Mouse (Mus musculus) retina, postnatal 7 days (tissue): ENCODE measurements around the gene Znrf2.
"Not testable (repeated sequence)": the region's sequence is repeated elsewhere in the genome, so short reads cannot be mapped to it uniquely, and the experiment has no call there.

Source experiments
- DNase-seq: peaks from one replicate; pipeline ENCODE4 v3.0.0-alpha.2; 2012; ENCODE audit warnings: low read depth, low spot score

The Znrf2 gene

DNA sequence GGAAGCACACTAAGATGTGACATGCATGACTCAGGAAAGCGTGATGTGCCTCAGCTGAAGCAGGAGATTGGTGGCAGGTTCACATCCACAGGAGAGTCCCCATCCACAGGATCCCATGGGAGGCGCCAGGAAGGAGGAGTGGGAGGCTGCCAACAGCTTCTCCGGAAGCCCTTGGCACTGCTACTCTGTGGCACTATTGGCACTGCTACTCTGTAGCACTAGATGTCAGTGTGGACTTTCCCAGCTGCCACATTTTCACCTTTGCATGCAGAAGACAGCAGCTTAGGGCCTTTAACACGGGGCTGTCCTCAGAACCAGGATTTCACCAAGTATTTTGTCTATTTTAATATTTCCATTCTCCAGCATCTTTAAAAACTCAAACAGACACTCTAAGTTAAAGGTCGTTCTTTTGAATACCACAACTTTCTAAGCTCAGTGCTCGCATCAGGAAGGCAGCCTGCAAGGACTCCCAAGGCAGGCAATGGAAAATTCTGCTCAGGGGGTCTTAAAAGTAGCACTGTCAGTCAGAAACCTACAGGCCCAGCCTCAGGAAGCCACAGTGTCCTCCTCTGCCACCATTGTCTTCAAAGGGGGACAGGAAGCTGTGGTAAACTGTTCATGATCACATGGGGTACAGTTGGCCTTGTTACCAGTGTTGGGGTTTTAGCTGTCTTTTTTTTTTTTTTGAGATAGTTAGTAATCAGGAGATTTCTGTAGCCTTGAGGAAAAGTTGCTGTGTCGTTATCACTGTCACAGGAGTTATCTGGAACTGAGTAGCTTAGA is 7.0 kb upstream of the Znrf2 start:
- DNase-seq = peak; percentile 20

- no peak for DNase-seq
Observed at GRCm38 (mm10) chr6:54810314-54810646, 6.4 kb upstream of the Znrf2 start.

GRCm38 (mm10) chr6:54811546-54812250 is 5.0 kb upstream of the Znrf2 start:
- no peak for DNase-seq

GRCm38 (mm10) chr6:54812276-54812675 is 4.4 kb upstream of the Znrf2 start:
- no peak for DNase-seq

- DNase-seq = no peak
Observed at GRCm38 (mm10) chr6:54815428-54816130, 1.1 kb upstream of the Znrf2 start.

DNA sequence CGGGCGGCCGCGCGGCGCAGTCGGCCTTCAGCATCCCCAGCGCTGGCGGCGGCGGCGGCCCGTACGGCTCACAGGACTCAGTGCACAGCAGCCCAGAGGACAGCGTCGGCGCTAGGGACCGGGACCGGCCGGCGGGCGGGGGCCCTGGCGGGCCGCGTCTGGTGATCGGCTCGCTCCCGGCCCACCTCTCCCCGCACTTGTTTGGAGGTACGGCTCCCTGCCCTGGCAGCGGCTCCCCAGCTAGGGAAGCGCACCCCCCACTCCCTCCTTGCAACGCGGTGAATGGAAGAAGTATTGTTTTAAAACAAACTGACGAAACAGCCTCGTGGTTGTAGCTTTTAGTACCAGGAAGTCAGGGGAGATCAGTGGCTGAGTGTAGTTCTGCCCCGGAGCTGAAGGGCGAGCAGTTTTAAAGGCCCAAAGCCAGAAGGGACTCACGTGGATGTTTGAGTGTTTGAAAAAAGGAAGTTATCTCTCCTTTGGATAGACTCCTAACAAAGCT is 601 bp downstream of the Znrf2 start:
- DNase-seq = peak; percentile 21

DNA sequence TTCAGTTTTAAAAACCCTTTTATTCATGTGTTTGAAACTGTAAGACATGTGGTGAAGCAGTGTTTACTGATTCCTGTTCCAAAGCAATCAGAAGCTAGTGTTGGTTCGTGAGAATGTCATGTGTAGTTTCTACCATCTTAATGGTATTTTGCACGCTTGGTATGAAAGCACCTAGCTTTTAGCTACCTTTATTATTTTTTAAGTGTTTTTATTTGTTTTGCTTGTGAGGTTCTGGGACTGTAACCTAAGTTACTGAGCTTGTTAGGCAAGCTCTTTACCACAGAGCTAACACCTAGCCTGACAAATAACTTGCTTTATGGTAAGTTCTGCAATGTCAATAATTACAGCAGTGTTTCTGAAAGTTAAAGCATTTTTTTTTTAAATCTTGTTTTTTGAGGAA is 1.7 kb downstream of the Znrf2 start:
- no peak for DNase-seq

DNA sequence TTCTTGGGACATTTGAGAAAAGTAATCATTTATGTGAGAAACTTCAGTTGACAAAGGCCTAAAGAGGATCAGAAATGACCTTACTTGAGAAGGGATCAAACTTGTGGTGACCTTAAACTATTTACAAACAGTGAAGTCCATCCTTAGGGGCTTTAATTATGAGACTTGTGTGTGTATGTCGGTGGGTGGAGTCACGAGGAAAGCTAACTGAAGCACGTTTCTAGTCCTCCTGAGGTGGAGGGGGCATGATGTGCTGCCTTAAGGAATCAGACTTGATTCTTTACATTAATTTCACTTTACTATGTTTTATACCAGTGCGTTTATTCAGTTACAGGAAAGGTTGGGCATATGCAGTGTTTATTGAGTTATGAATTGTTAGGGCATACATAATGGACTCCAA is 2.6 kb downstream of the Znrf2 start:
- no peak for DNase-seq

- DNase-seq = no peak
Observed at GRCm38 (mm10) chr6:54819746-54820145, 3.0 kb downstream of the Znrf2 start.

- no peak for DNase-seq
Observed at GRCm38 (mm10) chr6:54822348-54822747, 5.6 kb downstream of the Znrf2 start.

GRCm38 (mm10) chr6:54824561-54824960 is 7.8 kb downstream of the Znrf2 start:
- DNase-seq = not testable (repeated sequence)

- DNase-seq = no peak
Observed at GRCm38 (mm10) chr6:54827481-54827880, 10.8 kb downstream of the Znrf2 start.

DNA sequence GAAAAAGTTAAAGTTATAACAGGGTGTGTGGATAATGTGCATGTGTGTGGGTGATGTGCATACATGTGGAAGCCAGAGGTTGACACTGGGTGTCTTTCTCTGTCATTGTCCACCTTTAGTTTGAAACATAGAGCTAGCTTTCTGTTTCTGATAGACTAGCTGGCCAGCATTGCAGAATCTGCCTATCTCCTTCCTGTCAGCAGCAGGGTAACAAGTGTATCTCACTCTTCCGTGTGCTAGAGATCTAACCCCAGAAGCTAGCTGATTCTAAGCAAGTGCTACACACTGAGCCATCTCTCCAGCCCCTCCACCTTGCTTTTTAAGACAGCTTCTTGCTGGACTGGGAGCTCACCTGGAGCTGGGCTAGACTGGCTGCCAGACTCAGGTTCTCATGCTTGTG is 11.6 kb downstream of the Znrf2 start:
- DNase-seq = no peak

DNA sequence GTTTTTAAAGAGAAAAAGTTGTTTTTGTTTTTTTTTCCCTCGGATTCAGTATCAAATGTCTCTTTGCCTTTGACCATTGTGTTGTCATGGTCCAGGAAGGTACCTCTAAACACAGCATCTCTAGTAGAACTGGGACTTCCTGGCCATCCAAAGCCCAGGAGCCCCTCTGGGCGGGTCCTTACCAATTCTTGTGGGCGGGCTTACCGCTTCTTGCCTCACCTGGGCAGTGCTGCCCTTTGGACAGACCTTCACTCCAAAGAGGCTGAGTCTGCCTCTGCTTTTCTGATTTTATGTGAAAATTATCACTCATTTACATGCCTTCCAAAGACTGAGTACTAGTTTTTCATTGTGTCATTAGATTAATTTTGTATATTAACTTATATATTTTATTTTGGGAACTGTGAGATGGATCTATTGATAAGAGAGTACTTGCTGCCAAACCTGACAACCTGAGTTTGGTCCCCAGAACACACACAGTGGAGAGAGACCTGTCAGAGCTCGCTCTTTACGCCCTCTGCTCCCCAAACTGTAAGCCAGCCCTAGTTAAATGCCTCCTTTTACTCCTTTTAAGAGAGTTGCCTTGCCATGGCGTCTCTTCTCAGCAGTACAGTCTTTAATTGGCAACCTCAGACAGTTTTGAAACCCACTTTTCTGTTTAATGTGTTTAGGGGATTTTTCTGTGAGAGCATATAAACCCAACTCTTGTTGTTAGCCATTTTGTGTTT is 13.5 kb downstream of the Znrf2 start:
- no peak for DNase-seq

DNA sequence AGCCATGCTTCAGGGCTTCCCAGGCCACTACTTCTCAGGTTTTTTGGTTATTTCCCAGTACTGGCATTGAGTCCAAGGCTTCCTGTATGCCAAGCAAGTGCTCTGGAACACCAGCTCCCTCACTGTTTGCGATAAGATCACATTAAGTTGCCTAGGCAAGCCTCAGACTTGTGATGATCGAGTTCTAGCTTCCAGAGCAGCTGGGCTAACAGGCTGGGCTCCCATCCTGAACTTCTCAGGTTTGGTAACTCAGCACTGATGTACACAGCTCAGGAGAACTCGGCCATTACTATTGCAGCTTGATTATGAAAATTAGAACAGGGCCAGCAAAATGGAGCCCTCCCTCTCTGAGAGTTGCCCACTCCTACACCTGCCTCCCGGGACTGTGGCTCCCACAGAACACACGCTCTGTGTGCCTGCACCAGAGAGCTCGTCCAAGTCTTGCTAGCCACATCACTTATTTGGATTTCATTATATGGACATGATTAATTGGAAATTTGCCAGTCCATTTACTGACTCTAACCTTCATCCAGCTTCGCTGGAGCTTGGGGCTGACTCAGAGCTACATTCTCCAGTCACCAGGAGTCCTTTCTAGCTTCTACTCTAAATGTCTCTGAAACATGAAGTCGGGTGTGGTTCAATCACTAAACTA is 14.5 kb downstream of the Znrf2 start:
- no peak for DNase-seq

GRCm38 (mm10) chr6:54833427-54833826 is 16.7 kb downstream of the Znrf2 start:
- no peak for DNase-seq

GRCm38 (mm10) chr6:54836666-54837065 is 19.9 kb downstream of the Znrf2 start:
- no peak for DNase-seq

GRCm38 (mm10) chr6:54841399-54841798 is 24.7 kb downstream of the Znrf2 start:
- DNase-seq = no peak

- DNase-seq = no peak
Observed at GRCm38 (mm10) chr6:54842041-54842440, 25.3 kb downstream of the Znrf2 start.

GRCm38 (mm10) chr6:54848546-54848945 is 31.8 kb downstream of the Znrf2 start:
- no peak for DNase-seq
